Mouse (Mus musculus) midbrain, embryonic 15.5 days (tissue): ENCODE measurements around the gene Uroc1. TPM values are rescaled to one million over a fixed set of nuclear protein-coding genes. Genes with fewer than 3 reads are reported as not detected.

Source experiments
- ATAC-seq: fragments of 200-750 bp; cut with Nextera tagmentation; replicated peaks from 2 replicates; pipeline ENCODE4 v1.8.0; 2017; ENCODE audit warnings: moderate TSS enrichment
- H3K27ac ChIP-seq: fragments of 300-500 bp; sonication (generic); 2 replicates; pipeline ENCODE4 v1.5.1; 2015; ENCODE audit warnings: mild to moderate bottlenecking, inconsistent platforms
- H3K27me3 ChIP-seq: fragments of 300-500 bp; sonication (generic); replicated peaks from 2 replicates; pipeline ENCODE4 v1.6.1; 2015; ENCODE audit warnings: inconsistent platforms
- H3K36me3 ChIP-seq: fragments of 300-500 bp; sonication (generic); replicated peaks from 2 replicates; pipeline ENCODE4 v1.6.1; 2015; ENCODE audit warnings: inconsistent platforms
- H3K4me1 ChIP-seq: fragments of 300-500 bp; sonication (generic); 2 replicates; pipeline ENCODE4 v1.6.1; 2015; ENCODE audit warnings: inconsistent platforms
- H3K4me2 ChIP-seq: fragments of 300-500 bp; sonication (generic); 2 replicates; pipeline ENCODE4 v1.6.1; 2015; ENCODE audit warnings: inconsistent platforms, mild to moderate bottlenecking, moderate library complexity
- H3K4me3 ChIP-seq: fragments of 300-500 bp; sonication (generic); 2 replicates; pipeline ENCODE4 v1.5.1; 2015; ENCODE audit warnings: mild to moderate bottlenecking, inconsistent platforms
- H3K9ac ChIP-seq: fragments of 300-500 bp; sonication (generic); 2 replicates; pipeline ENCODE4 v1.6.1; 2015; ENCODE audit warnings: mild to moderate bottlenecking, inconsistent platforms
- H3K9me3 ChIP-seq: fragments of 300-500 bp; sonication (generic); 2 replicates; pipeline ENCODE4 v1.6.1; 2016; ENCODE audit warnings: inconsistent platforms
- WGBS: fragments of 180-500 bp; shearing (Covaris S2); methylation state at CpG from one replicate; pipeline ENCODE4 v1.1.7; 2015; ENCODE audit warnings: mixed read lengths; 5-methylcytosine and 5-hydroxymethylcytosine counted together
- polyA plus RNA-seq: library from polyadenylated mRNA; unstranded; fragments of >200 nt; fragmentation: Nextera tagmentation; extraction: Ambion mirVana; gene quantifications from 2 replicates; pipeline ENCODE4 v1.2.1, GENCODE M21; 2015

Uroc1 gene
- polyA plus RNA-seq = not detected in 2 replicates

DNA sequence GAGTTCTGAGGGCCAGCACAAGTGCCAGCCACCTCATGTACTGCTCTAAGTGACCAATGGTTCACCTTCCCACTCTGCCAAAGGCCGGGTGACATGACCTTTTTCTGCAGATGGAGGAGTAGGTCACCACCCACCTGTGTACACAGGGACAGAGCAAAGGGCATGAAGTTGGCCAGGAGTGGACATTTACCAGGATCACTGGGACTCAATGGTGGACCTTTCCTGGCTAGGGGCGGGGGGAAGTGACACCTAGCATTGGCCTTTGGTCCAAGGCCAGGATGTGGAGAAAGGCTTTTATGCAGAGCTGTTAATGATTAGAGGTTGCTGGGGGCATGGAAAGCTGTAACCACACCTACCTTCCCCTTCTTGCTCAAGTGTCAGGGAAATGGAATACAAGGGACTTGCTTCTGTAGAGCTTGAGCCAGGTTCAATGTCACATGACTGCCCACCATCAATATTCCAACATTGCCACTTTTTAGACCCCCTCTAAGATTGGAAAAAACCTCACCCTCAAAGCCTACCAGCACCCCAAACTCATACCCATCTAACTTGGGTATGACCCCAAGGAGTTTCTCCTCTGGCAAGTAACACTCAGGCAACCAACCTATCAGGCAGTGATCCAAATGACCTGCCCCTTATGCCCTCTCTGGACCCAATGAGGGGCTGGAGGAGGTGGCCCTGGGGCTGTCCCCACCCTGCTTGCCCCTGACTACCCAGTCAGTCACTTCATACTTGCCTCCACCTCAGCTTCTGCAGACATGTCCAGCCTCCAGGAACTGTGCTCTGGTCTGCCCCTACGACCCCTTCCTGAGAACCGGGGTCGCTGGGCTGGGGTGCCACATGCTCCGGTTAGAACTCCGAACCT, at the start of gene Uroc1:
TSS of gene Uroc1 (plus strand) at position 724 of the 865 bp plus-strand sequence.
- no peak for ATAC-seq
- H3K9me3 ChIP-seq = no peaks in the 10 kb centered on the region
- no peak within 1 kb of the TSS for H3K4me2 ChIP-seq
- WGBS = 86% methylated on average over 7 of the region's 7 CpGs
- H3K27me3 ChIP-seq = no peaks in the 10 kb centered on the region
- H3K36me3 ChIP-seq = no peaks in the 10 kb centered on the region
- no peaks in the 10 kb centered on the region for H3K4me1 ChIP-seq
- no peak within 1 kb of the TSS for H3K9ac ChIP-seq
- H3K27ac ChIP-seq = no peak within 1 kb of the TSS
- H3K4me3 ChIP-seq = no peak within 1 kb of the TSS

DNA sequence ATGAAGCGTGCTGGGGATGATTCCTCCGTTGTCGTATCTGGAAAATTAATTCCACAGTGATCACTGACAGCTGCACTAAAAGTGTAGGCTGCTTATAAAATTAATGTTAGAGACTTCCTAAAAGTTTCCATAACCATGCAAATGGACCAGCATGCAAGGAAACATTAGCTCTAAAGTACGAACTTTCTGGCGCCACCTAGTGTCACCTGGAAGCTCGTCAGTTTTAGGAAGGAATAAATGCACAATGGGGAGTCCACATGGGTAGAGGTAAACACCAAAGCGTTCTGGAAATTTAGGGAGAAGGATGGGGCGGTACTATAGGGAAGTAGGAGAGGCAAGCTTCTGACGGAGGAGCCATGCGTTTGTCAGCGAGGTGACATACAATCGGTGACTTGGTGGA, 44.8 kb upstream of the Uroc1 start:
- WGBS = 57% methylated on average over 12 of the region's 12 CpGs
- H3K4me3 ChIP-seq = no peak overlapping the region

DNA sequence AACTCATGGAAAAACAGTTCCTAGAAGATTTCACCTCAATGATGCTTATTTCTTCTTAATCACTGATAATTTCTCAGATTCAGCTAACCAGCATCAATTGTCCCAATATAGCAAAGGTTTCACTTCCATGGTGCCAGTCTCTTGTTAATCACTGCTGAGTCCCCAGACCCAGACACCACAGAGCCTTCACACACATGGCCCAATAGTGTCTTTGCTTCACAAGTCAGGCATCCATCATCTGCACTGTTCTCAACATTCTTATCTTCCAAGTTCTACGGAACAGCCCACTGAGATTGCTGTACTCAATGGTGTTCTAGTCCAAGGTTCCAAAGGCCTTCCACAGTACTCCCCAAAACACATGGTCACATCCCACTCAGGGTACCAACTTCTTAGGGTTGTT, 32.2 kb upstream of the Uroc1 start, which contains the start of gene BC048671:
TSS of gene BC048671 (plus strand) at position 301 of the 400 bp plus-strand sequence.
- no peak for ATAC-seq
- H3K9ac ChIP-seq = no peak within 1 kb of the TSS
- no peaks in the 10 kb centered on the region for H3K27me3 ChIP-seq
- no peaks in the 10 kb centered on the region for H3K36me3 ChIP-seq
- H3K27ac ChIP-seq = no peak within 1 kb of the TSS
- 88% methylated on average over 1 of the region's 1 CpGs for WGBS
- no peak within 1 kb of the TSS for H3K4me2 ChIP-seq
- no peaks in the 10 kb centered on the region for H3K9me3 ChIP-seq
- H3K4me3 ChIP-seq = no peak within 1 kb of the TSS
- H3K4me1 ChIP-seq = no peaks in the 10 kb centered on the region

More for the DNA sequence above, 44.8 kb upstream of the Uroc1 start:
- Histone ChIP-seq H3K27ac (no peak overlapping the region), H3K9me3 (no peaks in the 10 kb centered on the region), H3K36me3 (no peaks in the 10 kb centered on the region), H3K4me2 (no peak overlapping the region), H3K4me1 (no peaks in the 10 kb centered on the region), H3K27me3 (no peaks in the 10 kb centered on the region), H3K9ac (no peak overlapping the region)
- ATAC-seq = no peak

DNA sequence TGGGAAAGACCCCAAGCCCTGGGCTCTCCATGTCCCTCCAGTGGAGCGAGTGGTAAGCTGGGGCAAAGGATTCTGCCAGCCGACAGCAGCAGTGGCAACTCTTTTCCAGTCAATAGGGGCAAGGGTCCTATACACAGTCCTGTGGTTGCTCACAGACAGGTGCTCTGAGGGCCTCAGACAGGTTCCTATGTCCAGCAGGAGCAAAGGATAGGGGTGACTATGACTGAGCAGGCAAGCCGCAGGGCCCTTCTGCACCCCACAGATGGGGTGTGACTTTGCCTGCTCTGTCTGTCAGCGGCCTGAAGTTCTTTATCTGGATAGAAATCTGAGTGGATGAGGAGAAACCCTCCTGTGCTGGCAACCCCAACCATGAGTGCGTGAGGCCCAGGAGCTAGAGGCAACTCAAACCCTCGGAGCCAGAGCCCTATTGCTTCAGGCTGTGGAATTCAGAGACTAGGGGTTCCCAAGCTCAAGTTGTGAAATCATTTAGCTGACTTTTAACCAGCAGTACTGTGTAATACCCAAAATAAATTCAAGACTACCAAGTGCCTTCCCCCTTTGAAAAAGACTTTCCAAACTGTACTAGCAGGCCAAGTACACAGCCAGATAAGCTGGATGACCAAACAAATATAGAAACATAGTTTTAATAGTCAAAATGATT, 26.6 kb upstream of the Uroc1 start:
- Histone ChIP-seq H3K27ac (no peak overlapping the region), H3K4me1 (no peaks in the 10 kb centered on the region), H3K9me3 (peaks cover 6% of the 10 kb centered on the region; the same call in 1 of the 2 replicates), H3K4me2 (no peak overlapping the region), H3K9ac (no peak overlapping the region), H3K4me3 (no peak overlapping the region), H3K27me3 (no peaks in the 10 kb centered on the region), H3K36me3 (no peaks in the 10 kb centered on the region)
- WGBS = 88% methylated on average over 6 of the region's 6 CpGs
- ATAC-seq = no peak

DNA sequence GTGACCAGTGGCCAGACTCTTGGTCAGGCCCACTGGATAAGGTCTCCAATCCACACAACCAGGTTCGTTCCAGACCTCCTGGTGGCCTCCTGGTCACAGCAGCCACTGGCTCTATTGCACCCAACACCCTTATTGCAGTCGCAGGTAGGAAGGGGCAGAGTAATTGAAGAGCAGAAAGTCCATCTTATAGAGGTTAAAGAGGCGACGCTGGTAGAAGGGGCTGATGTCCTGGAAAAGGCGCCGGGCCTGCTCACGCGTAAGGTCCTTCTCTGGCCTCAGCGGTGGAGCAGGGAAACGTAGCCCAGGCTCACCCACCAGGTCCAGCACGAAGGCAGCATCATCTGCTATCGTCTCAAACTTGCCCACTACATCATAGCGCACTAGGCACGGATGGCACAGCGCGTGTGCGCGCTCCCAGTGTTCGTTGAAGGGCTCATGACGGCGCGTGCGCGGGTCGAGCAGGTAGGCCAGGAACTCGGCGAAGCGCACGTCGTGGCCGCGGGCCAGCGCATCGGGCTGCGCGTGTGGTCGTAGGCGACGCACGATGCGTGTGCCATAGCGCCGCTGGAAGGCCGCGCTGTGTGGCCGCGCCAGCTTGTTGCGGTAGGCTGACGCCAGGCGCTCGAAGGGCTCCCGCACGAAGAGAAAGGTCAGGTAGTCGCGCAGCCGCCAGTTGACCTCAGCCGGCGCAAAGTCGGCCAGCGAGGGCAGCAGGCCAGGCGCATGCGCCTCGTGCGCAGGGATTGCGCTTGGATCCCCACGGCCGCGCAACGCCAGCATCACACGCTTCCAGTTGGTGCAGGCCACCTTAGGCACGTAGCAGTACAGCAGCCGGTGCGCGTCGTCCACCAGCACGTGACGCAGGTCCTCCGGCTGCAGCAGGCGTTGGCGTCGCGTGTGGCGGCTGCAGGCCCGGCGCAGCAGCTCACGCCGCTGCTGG, 24.0 kb upstream of the Uroc1 start:
- WGBS = 84% methylated on average over 87 of the region's 87 CpGs
- no peak overlapping the region for H3K4me3 ChIP-seq
- H3K4me1 ChIP-seq = no peaks in the 10 kb centered on the region
- no peak for ATAC-seq
- H3K27ac ChIP-seq = no peak overlapping the region
- H3K36me3 ChIP-seq = no peaks in the 10 kb centered on the region
- no peak overlapping the region for H3K9ac ChIP-seq
- H3K4me2 ChIP-seq = no peak overlapping the region
- H3K9me3 ChIP-seq = peaks cover 6% of the 10 kb centered on the region; the same call in 1 of the 2 replicates
- H3K27me3 ChIP-seq = no peaks in the 10 kb centered on the region

DNA sequence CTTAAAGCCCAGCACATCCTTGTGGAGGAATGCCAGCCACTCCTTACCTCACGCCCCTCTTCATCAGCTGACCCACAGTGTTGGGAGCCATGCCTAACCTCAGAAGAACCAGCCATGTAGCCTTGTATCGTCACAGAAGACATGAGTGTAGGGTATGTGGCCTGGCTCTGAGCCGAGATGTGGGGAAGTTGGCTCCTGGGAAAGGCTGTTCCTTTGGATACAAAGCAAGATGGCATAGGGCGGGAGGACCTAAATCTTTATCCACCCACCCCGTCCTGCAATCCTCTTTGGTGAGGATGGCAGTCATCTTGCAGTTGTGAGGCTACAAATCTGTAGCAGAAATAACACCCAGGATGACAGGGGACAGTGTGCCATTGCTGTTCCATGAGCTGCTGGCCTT, 17.1 kb upstream of the Uroc1 start:
- no peak overlapping the region for H3K4me2 ChIP-seq
- H3K4me1 ChIP-seq = no peaks in the 10 kb centered on the region
- ATAC-seq = no peak
- no peak overlapping the region for H3K27ac ChIP-seq
- no peaks in the 10 kb centered on the region for H3K36me3 ChIP-seq
- no peak overlapping the region for H3K9ac ChIP-seq
- WGBS = 84% methylated on average over 5 of the region's 5 CpGs
- no peaks in the 10 kb centered on the region for H3K27me3 ChIP-seq
- H3K9me3 ChIP-seq = no peaks in the 10 kb centered on the region
- H3K4me3 ChIP-seq = no peak overlapping the region

DNA sequence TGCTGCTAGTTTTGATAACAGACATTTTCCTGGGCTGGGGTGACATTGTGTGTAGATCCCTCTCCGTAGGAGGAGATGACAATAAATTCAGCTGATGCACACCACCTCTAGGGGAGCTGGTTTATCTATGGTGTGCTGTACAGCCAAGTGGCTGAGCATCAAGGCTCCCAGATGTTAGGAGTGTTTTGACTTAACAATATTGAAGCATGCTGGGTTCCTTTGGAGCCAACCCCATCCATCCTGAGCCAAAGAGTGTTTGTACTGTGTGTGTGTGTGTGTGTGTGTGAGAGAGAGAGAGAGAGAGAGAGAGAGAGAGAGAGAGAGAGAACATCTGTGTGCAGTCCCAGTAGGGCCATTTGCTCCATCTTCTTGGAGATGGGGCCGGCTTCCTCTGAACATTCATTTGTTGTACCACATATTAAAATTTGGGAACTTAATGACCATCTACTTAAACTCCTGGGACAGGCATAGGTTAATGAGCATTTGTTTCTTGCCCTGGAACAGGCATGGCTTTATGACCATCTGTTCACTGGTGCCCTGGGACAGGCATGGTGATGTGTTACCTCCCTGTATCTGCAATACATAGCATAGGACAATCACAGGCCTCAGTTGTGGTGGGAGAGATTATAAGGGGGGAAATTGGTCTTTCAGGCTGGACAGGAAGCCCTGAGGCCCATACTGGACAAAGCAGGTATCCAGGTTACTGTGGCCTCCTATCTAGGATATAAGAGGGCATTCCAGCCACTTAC, 15.4 kb upstream of the Uroc1 start:
- H3K9me3 ChIP-seq = no peaks in the 10 kb centered on the region
- H3K4me2 ChIP-seq = no peak overlapping the region
- H3K27ac ChIP-seq = no peak overlapping the region
- no peaks in the 10 kb centered on the region for H3K36me3 ChIP-seq
- H3K9ac ChIP-seq = no peak overlapping the region
- ATAC-seq = no peak
- H3K4me3 ChIP-seq = no peak overlapping the region
- no peaks in the 10 kb centered on the region for H3K27me3 ChIP-seq
- WGBS = 68% methylated on average over 2 of the region's 2 CpGs
- no peaks in the 10 kb centered on the region for H3K4me1 ChIP-seq

DNA sequence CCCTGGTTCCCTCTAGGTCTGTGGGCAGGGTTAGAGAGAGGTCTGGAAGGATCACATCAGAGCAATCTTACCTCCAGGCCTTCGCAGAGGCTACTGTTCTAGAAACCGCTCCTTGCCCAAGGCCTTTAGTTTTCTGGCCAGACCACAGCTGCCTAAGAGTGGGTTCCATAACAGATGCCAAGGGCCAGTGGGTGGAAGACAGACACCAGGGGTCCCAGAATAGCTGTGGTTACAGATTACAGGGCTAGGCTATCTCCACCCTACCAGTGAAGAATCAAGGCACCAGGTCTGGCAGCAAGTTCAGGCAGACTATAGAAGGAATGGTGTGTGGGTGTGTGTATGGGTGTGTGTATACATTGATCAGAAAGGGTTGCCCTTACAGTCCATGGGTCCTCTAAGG, 14.1 kb upstream of the Uroc1 start:
- 93% methylated on average over 2 of the region's 2 CpGs for WGBS
- H3K9ac ChIP-seq = no peak overlapping the region
- no peaks in the 10 kb centered on the region for H3K4me1 ChIP-seq
- no peak overlapping the region for H3K27ac ChIP-seq
- H3K4me2 ChIP-seq = no peak overlapping the region
- no peaks in the 10 kb centered on the region for H3K27me3 ChIP-seq
- no peak for ATAC-seq
- no peaks in the 10 kb centered on the region for H3K9me3 ChIP-seq
- H3K4me3 ChIP-seq = no peak overlapping the region
- no peaks in the 10 kb centered on the region for H3K36me3 ChIP-seq

DNA sequence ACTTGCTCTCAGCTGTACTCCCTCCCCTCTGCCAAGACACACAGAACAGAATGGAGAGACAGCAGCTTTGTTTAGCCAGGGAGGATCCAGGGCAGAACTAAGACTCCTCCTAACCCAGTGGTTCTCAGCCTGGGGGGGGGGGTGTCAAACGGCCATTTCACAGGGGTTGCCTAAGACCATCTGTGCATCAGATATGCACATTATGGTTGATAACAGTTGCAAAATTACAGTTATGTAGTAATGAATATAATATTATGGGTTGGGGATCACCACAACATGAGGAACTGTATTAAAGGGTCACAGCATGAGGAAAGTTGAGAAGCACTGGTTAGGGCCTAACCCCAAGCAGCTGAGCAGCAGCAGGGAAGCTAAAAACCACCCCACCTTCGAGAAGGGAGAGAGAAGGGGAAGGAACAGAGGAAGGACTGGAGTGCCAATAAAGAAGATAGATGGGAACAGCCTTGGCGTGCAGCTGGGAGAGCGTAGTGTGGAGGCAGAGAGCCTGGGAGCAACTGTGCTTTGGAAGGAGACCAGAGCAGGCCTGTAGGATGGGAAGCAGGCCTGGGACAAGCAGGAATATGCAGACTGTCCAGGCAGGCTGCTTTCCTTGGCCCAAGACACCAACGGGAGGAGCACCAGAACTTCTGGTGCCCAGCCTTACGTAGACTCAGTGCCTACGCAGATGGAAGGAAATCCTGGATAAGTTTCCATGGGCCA, 13.5 kb upstream of the Uroc1 start:
- no peaks in the 10 kb centered on the region for H3K27me3 ChIP-seq
- H3K9ac ChIP-seq = no peak overlapping the region
- WGBS = 77% methylated on average over 7 of the region's 7 CpGs
- H3K9me3 ChIP-seq = no peaks in the 10 kb centered on the region
- no peaks in the 10 kb centered on the region for H3K4me1 ChIP-seq
- H3K27ac ChIP-seq = no peak overlapping the region
- ATAC-seq = no peak
- no peak overlapping the region for H3K4me2 ChIP-seq
- H3K36me3 ChIP-seq = no peaks in the 10 kb centered on the region
- H3K4me3 ChIP-seq = no peak overlapping the region

GRCm38 (mm10) chr6:90320429-90320828, 12.7 kb upstream of the Uroc1 start:
- H3K27ac ChIP-seq = no peak overlapping the region
- H3K27me3 ChIP-seq = no peaks in the 10 kb centered on the region
- WGBS = 92% methylated on average over 5 of the region's 5 CpGs
- ATAC-seq = no peak
- H3K4me1 ChIP-seq = peaks cover 4% of the 10 kb centered on the region; the same call in 1 of the 2 replicates
- no peak overlapping the region for H3K9ac ChIP-seq
- no peaks in the 10 kb centered on the region for H3K36me3 ChIP-seq
- no peak overlapping the region for H3K4me2 ChIP-seq
- H3K9me3 ChIP-seq = no peaks in the 10 kb centered on the region
- H3K4me3 ChIP-seq = no peak overlapping the region

DNA sequence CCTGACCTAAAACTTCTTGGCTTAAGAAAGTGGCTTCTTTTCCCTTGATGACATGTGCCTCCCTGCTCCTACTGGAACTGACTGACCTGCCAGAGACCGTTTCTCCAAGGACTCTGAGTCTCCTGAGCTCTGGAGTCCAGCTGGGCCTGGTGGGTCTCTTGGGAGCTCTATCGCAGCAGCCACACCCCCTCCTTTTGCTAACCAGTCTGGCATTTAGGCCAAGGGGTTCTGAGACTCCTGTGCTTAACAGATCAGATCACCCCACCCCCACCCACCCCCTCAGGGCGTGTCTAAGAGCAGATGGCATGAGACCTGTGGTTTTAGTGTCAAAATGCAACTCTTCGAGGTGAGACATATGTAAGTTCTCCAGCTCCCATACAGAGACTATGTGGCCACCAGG, 11.3 kb upstream of the Uroc1 start:
- WGBS = 58% methylated on average over 4 of the region's 4 CpGs

More for the DNA sequence above, 11.3 kb upstream of the Uroc1 start:
- H3K4me1 ChIP-seq = peaks cover 4% of the 10 kb centered on the region; the same call in 1 of the 2 replicates
- ATAC-seq = no peak
- H3K27ac ChIP-seq = no peak overlapping the region
- H3K36me3 ChIP-seq = no peaks in the 10 kb centered on the region
- no peak overlapping the region for H3K4me2 ChIP-seq
- no peak overlapping the region for H3K4me3 ChIP-seq
- H3K9ac ChIP-seq = no peak overlapping the region
- H3K9me3 ChIP-seq = no peaks in the 10 kb centered on the region
- no peaks in the 10 kb centered on the region for H3K27me3 ChIP-seq
